Mouse (Mus musculus) megakaryocyte, embryonic 14.5 days (primary cell): ENCODE measurements around the gene Megf9. TPM values are rescaled to one million over a fixed set of nuclear protein-coding genes. Genes with fewer than 3 reads are reported as not detected.

Experiments
- H3K27me3 ChIP-seq: replicated peaks from 2 replicates; pipeline ENCODE3; 2012; ENCODE audit warnings: inconsistent platforms
- H3K36me3 ChIP-seq: replicated peaks from 2 replicates; pipeline ENCODE3; 2012; ENCODE audit warnings: low read length, inconsistent platforms, mixed read lengths
- H3K4me1 ChIP-seq: 2 replicates; pipeline ENCODE4 v1.6.1; 2012; ENCODE audit warnings: inconsistent platforms
- H3K4me3 ChIP-seq: replicated peaks from 2 replicates; pipeline ENCODE3; 2012; ENCODE audit warnings: moderate library complexity, mild to moderate bottlenecking, inconsistent platforms
- H3K9me3 ChIP-seq: 2 replicates; pipeline ENCODE4 v1.6.1; 2012; ENCODE audit warnings: inconsistent platforms
- FLI1 ChIP-seq: IDR thresholded peaks from 2 replicates; pipeline ENCODE4 v1.6.1; 2012; ENCODE audit warnings: low read length, inconsistent platforms, mixed read lengths
- GATA1 ChIP-seq: IDR thresholded peaks from 3 replicates; pipeline ENCODE4 v1.6.1; 2012; ENCODE audit warnings: mixed read lengths, low read length, inconsistent platforms, borderline replicate concordance
- polyA plus RNA-seq: library from polyadenylated mRNA; stranded (reverse); fragments of >175 nt; gene quantifications from 2 replicates; pipeline ENCODE4 v1.2.3, GENCODE M21; 2012; ENCODE audit warnings: low replicate concordance; ENCODE audit not compliant: insufficient read depth

The Megf9 gene
- polyA plus RNA-seq, 1 experiment, result 1.0 TPM

- no peaks in the 10 kb centered on the region for H3K27me3 ChIP-seq
- H3K9me3 ChIP-seq, result no peaks in the 10 kb centered on the region
- H3K4me3 ChIP-seq, result no peak overlapping the region
- no peaks in the 10 kb centered on the region for H3K36me3 ChIP-seq
- TF ChIP-seq GATA1 (no peak), FLI1 (no peak)
- H3K4me1 ChIP-seq, result no peaks in the 10 kb centered on the region
These were observed 11.4 kb downstream of the Megf9 start for GRCm38 (mm10) chr4:70523346-70523745.

- Histone ChIP-seq H3K4me3 (no peak overlapping the region), H3K4me1 (no peaks in the 10 kb centered on the region), H3K36me3 (no peaks in the 10 kb centered on the region), H3K27me3 (no peaks in the 10 kb centered on the region), H3K9me3 (no peaks in the 10 kb centered on the region)
- TF ChIP-seq GATA1, result no peak
- TF ChIP-seq FLI1, result no peak
These were observed 13.1 kb downstream of the Megf9 start for GRCm38 (mm10) chr4:70521506-70522292.

GRCm38 (mm10) chr4:70517646-70518045 is 17.1 kb downstream of the Megf9 start:
- TF ChIP-seq FLI1, result no peak
- no peak for TF ChIP-seq GATA1
- no peak overlapping the region for H3K4me3 ChIP-seq
- H3K9me3 ChIP-seq, result no peaks in the 10 kb centered on the region
- no peaks in the 10 kb centered on the region for H3K4me1 ChIP-seq
- H3K36me3 ChIP-seq, result no peaks in the 10 kb centered on the region
- H3K27me3 ChIP-seq, result no peaks in the 10 kb centered on the region

GRCm38 (mm10) chr4:70516289-70516688 is 18.5 kb downstream of the Megf9 start:
- H3K4me1 ChIP-seq, result no peaks in the 10 kb centered on the region
- H3K9me3 ChIP-seq, result no peaks in the 10 kb centered on the region
- no peaks in the 10 kb centered on the region for H3K36me3 ChIP-seq
- TF ChIP-seq GATA1, result no peak
- no peak for TF ChIP-seq FLI1
- no peak overlapping the region for H3K4me3 ChIP-seq
- H3K27me3 ChIP-seq, result no peaks in the 10 kb centered on the region

- TF ChIP-seq GATA1 (no peak), FLI1 (no peak)
- Histone ChIP-seq H3K27me3 (no peaks in the 10 kb centered on the region), H3K9me3 (no peaks in the 10 kb centered on the region), H3K36me3 (no peaks in the 10 kb centered on the region), H3K4me1 (no peaks in the 10 kb centered on the region), H3K4me3 (no peak overlapping the region)
These were observed 19.3 kb downstream of the Megf9 start for GRCm38 (mm10) chr4:70515514-70515913.

GRCm38 (mm10) chr4:70509987-70510386 is 24.8 kb downstream of the Megf9 start:
- Histone ChIP-seq H3K4me1 (peaks cover 7% of the 10 kb centered on the region), H3K4me3 (no peak overlapping the region), H3K36me3 (no peaks in the 10 kb centered on the region), H3K27me3 (no peaks in the 10 kb centered on the region), H3K9me3 (no peaks in the 10 kb centered on the region)
- TF ChIP-seq FLI1 (no peak), GATA1 (no peak)

GRCm38 (mm10) chr4:70509565-70509964 is 25.2 kb downstream of the Megf9 start:
- TF ChIP-seq GATA1 (no peak), FLI1 (no peak)
- H3K27me3 ChIP-seq, result no peaks in the 10 kb centered on the region
- H3K9me3 ChIP-seq, result no peaks in the 10 kb centered on the region
- no peak overlapping the region for H3K4me3 ChIP-seq
- H3K36me3 ChIP-seq, result no peaks in the 10 kb centered on the region
- peaks cover 7% of the 10 kb centered on the region for H3K4me1 ChIP-seq

- no peaks in the 10 kb centered on the region for H3K36me3 ChIP-seq
- TF ChIP-seq GATA1 (no peak), FLI1 (no peak)
These were observed 26.6 kb downstream of the Megf9 start for GRCm38 (mm10) chr4:70508207-70508606.

GRCm38 (mm10) chr4:70505951-70506350 is 28.8 kb downstream of the Megf9 start:
- TF ChIP-seq FLI1, result no peak
- TF ChIP-seq GATA1, result no peak

More at GRCm38 (mm10) chr4:70508207-70508606, 26.6 kb downstream of the Megf9 start:
- Histone ChIP-seq H3K9me3 (no peaks in the 10 kb centered on the region), H3K4me1 (peaks cover 7% of the 10 kb centered on the region), H3K27me3 (no peaks in the 10 kb centered on the region), H3K4me3 (no peak overlapping the region)

GRCm38 (mm10) chr4:70503827-70504226 is 31.0 kb downstream of the Megf9 start:
- no peaks in the 10 kb centered on the region for H3K27me3 ChIP-seq
- TF ChIP-seq GATA1, result no peak
- TF ChIP-seq FLI1, result no peak
- H3K9me3 ChIP-seq, result no peaks in the 10 kb centered on the region
- H3K4me3 ChIP-seq, result no peak overlapping the region
- peaks cover 7% of the 10 kb centered on the region for H3K4me1 ChIP-seq
- no peaks in the 10 kb centered on the region for H3K36me3 ChIP-seq

More at GRCm38 (mm10) chr4:70505951-70506350, 28.8 kb downstream of the Megf9 start:
- H3K36me3 ChIP-seq, result no peaks in the 10 kb centered on the region
- H3K27me3 ChIP-seq, result no peaks in the 10 kb centered on the region
- H3K4me1 ChIP-seq, result peaks cover 7% of the 10 kb centered on the region
- no peak overlapping the region for H3K4me3 ChIP-seq
- H3K9me3 ChIP-seq, result no peaks in the 10 kb centered on the region
